Mouse (Mus musculus) left cerebral cortex, adult 11 months (tissue): ENCODE data around the gene Pcnx2.
A peak's percentile ranks its signal among the peaks of the same experiment; 100 is the strongest.

ENCODE experiments used
- DNase-seq: peaks from one replicate; pipeline ENCODE4 v3.0.0; 2022; ENCODE audit warnings: low spot score

Gene Pcnx2

DNA sequence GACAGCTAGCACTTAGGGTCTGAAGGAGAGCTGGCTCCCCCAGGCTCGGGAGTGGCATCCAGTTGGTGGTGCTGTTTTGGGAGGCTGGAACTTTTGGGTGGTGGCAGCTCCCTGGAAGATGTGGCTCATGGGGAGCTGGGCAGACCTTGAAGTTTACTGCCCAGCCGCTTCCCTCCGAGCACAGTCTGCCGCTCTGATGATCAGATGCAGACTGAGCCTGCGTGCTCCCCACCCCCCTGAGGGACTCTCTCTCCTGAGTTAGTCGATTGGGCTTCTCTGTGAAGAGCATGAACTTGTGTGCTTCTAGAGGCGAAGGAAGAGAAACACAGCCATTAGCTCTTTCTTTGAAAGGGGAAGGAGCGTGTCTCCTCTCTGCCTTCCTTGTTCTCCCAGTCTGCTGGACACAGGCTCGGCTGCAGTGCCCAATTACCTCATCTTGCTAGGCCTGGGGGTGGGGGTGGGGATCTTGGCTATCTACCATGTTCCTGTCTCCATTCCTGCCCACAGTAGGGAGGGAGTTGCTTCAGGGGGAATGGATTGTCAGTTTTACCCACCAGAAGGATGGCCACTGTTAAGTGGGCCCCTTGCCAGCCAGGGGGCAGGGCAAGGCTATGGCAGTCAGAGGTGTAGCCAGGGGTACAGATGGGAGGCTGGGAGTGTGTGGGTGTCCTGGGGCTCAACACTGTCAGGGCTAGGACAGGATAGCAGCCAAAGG, 141.6 kb downstream of the Pcnx2 start:
- no peak for DNase-seq

DNA sequence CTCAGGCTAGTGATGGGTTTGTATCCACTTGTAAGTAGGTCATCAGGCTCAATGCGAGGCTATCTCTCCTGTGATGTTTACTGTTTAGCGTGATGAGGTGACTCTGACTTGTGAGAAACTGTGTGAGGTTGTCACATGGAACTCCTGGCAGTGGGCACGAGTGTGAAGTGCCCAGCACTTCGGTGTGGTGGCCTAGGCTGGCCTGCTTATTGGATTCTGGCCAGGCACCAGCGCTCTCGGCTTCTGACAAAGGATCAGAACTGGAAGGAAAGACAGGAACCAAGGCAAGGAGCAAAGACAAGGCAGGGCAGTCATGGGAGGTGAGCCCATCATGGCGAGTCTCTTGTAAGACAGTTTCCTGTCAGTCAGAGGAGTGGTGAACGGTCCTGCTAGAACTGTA, 142.2 kb downstream of the Pcnx2 start:
- no peak for DNase-seq

DNA sequence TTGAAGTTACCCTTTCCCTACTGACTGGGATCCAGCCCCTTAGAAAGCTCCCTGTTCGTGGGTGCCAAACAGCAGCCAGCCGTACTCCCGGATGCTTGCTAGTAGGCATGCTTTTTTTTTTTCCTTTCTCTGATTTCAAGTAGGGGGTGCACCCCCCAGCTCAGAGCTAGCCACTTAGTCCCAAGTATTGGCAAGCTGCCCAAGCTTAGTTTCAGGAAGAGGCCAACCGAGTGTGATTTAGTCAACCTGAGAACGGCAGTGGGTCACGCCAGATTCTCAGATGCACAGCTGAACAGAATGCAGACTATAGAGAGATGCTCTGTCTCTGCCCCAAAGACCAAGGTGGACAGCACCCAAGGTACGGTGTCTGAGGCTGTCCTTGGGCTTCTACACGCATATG, 147.3 kb downstream of the Pcnx2 start:
- no peak for DNase-seq

DNA sequence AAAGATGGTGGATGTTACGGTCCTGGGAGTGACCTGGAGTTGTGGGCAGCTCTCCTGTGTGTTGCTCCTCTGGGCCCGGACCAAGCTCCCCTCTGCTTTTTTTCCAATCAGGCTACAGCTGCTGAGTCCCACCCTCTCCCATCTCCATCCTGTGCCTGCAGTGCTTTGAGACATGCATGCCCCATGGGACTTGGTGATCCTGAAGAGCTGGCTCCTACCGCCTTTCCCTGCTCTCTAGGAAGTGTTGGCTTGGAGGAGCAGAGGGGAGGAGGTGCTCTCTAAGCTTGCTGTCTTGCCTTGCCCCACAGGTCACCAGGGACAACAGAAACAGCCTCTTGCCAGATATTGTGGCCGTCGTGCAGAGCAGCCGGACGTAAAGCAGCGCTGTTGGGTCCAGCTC, 150.7 kb downstream of the Pcnx2 start:
- DNase-seq: no peak

DNA sequence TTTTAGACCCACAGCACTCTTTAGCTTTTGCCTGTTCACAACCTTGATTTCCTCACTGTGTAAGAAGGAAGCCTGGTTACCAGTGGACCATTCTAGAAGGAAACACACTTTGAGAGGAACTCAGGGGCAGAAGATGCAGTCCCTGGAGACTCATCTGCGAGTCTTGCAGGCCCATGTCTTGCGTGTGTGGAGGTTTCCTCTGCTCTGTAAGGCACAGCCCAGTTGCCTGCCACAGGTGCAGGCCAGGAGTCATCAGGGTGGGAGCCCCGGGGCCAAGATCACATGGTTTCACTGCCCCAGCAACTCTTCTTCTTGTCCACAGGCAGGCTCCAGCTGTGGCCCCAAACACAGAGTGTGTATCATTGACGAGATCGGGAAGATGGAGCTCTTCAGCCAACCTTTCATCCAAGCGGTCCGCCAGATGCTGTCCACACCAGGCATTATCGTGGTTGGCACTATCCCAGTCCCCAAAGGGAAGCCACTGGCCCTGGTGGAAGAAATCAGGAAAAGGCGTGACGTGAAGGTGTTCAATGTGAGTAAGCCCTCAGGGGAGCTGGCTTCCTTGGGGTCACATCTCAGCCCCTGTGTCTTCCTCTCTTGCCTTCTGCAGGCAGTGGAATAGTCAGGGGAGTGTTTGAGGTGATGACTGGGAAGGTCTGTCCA, 153.1 kb downstream of the Pcnx2 start:
- no peak for DNase-seq

DNA sequence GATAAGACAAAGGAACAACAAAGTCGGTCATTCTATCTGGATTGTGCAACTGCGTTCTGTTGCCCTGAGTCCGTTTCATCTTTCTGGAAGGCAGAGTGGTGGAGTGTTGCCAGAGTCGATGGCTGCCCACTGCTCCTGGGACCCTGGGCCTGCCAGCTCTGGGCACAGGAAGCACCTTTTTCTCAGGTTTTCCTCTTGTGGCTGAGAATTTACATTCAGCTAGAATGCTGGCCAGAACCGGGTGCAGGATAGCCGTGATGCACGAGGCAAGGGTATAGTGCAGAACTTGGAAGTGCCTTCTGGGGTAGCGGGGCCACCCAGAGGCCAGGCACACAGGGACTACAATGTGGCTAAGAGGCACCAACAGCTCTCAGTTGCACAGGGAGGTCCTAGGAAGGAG, 155.7 kb downstream of the Pcnx2 start:
- DNase-seq: no peak

DNA sequence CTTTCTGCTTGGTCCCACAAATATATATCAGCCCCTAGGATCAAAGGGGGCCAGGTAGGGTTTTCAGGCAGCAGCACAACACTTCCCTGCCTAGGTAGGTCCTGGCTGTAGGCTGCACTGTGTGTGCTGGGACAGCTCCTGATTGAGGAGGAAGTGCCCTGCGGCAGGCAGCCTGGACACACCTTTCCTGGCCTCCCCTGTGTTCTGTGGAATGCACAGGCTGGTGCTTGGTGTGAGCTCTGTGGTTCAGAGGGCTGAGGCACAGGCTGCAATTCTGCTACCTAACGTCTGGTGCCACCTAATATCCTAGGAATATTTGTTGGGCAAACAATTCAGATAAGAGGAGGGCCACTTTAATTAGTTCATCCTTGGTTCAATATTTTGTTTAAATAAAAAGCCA, 156.3 kb downstream of the Pcnx2 start:
- no peak for DNase-seq

DNA sequence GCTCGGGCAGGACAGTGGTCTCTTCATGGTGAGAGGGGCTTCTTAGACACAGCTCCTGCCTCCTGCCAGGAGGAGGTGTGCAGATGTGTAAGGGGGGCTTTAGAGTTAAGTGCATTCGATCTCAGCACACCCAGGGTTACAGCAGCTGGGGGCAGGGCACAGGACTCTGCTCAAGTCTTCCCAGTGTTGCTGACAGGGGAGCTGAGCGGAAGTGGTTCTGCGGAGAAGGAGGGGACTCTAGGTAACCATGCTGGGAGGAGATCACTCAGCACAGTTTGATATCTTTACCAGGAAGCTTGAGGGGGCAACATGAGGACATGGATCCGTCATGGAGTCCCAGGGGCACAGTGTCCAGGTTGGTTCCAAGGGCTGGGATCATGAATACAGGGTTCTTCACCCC, 156.7 kb downstream of the Pcnx2 start:
- no peak for DNase-seq

DNA sequence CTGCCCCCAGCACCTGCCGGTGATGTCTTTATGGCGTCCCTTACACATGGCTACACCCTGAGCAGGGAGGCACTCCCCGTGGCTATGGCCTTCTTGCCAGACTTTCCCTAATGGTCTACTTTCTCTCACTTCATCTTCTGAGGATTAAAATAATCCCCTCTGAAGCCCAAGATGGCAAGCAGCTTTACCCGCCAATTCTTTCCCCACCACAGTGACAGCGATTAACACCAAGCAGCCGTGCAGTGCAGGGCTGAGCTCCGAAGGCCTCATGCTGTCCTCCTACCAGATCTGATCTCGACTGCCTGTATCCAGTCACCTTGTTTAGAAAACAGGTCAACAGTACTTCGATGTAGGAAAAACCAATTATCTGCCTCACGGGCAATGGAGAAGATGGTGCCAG, 157.5 kb downstream of the Pcnx2 start:
- no peak for DNase-seq

DNA sequence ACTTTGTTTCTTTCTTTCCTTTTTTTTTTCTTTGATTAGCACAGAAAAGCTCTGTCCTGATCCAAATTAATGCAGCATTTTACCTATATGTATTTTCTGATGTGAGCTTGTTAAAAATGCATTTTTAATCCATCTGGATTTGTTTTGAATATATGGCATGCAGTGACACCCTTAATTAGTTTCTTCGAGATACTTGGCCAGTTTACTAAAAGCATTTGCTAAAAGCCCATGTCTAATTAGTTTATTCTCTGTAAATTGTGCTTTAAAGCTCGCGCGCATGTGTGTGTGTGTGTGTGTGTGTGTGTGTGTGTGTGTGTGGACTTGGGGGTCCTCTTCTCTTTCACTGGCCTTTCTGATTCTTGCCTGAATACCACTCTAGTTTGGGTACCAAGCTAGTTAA, 159.2 kb downstream of the Pcnx2 start:
- no peak for DNase-seq

DNA sequence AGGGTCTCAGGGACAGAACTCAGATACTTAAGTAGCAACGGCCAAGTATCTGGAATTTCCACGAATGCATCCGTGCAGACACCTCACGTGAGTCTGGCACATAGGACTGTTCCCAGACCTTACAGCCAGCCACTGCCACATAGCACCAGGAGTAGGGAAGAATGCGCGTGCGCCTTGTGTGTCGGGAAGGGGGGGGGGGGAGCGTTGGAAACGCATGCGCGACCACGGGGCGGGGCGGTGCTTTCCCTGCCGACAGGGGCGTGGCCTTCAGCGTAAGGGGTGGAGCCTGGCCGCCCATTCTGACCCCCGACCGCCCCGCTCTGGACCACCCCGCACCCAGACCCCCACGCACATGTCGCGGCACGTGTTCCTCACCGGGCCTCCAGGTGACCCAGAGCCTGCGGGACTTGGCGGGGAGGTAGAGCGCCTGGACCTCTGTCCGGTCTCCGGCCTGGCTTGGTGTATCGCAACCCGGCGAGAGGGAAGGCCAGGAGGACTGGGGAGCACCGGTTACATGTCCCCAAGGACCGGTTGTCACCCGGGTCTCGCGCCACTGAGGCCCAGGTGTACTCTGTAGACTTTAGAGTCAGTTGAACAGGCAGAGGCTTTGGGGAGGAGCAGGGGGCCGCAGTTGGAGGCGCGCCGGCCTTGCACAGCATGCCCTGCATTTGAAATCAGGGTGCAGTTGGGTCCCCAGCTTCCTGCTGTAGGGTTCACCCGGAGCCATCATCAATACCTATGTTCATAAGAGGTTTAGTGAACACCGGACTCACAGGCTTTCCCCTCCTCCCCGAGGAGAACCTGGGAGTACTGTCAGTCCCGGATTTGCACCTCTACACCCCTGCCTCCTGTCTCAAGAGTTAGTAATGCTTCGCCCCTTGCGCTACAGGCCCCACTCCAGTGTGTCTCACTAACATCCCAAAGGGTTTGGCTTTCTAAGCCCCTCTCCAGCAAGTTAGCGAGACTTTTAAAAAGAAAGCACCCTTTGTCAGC, 163.9 kb downstream of the Pcnx2 start:
- DNase-seq: peak; percentile 76

DNA sequence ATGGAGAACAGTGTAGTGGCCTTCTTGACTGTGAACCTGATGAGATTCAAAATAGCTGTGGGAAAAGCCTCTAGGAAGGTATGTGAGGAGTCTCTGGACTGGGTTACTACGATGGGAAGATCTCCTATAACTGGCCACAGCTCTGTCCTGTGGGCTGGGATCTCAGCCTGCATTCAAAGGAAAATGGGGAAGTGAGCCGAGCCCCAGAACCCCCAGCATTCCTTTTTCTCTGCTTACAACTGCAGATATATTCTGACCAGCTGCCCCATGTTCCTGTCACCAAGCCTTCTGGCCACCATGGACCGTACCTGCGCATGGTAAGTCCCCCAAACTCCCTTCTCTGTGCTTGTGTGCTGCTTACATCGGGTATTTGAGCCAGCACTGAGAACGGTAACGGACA, 168.4 kb downstream of the Pcnx2 start, which contains the start of gene Ntpcr:
Gene Ntpcr (plus strand): TSS at position 218 of the 400 bp plus-strand sequence.
- no peak for DNase-seq

DNA sequence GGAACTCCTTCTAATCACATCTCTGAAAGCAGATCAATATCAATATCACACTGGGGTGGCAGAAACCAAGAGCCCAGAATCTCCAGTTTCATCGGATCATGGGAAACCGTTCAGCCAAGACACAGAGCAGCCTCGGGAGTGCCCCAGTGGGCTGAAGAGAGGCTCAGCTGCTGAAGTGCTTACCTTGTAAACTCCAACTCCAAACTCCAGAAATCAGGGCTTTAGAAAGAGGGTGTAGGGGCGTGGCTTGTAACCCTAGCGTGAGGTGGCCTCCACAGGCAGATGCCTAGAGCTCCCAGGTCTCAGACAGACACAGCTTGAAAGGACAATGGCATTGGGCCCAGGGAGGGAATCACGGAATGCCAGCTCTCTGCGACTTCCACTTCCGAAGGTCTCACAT, 170.3 kb downstream of the Pcnx2 start:
- DNase-seq: no peak

DNA sequence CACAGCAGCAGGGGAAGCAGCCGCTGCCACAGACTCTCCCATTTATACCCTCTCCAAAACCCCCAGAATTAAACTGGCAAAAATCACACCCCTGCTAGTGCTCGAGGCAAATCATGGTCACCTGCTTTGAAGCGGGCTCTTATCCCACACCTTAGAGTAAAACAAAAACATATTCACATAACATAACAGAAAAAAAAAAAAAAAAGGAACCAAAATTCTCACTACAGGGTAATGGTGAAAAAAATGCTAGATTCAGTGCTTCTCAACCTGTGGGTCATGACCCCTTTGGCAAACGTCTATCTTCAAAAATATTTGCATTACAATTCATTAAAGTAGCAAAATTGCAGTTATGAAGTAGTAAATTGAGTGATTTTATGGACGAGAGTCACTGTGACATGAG, 171.1 kb downstream of the Pcnx2 start:
- DNase-seq: no peak

DNA sequence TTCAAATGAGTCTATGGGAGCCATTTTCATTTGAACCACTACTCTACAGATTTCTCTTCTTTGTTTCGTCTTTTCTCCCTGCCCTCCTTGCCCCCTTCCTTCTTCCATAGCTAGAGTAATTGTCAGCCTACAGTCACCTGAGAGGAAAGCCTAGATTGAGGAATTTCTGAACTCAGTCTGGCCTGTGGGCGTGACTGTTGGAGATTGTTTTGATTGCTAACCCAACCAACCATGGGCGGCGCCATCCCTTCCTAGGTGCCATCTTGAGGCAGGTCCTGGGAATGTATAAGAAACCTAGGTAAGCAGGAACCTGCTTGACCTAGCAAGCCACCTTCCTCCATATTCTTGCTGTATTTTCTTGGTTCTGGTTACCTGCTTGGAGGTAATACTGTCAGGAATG, 172.0 kb downstream of the Pcnx2 start:
- DNase-seq: no peak

DNA sequence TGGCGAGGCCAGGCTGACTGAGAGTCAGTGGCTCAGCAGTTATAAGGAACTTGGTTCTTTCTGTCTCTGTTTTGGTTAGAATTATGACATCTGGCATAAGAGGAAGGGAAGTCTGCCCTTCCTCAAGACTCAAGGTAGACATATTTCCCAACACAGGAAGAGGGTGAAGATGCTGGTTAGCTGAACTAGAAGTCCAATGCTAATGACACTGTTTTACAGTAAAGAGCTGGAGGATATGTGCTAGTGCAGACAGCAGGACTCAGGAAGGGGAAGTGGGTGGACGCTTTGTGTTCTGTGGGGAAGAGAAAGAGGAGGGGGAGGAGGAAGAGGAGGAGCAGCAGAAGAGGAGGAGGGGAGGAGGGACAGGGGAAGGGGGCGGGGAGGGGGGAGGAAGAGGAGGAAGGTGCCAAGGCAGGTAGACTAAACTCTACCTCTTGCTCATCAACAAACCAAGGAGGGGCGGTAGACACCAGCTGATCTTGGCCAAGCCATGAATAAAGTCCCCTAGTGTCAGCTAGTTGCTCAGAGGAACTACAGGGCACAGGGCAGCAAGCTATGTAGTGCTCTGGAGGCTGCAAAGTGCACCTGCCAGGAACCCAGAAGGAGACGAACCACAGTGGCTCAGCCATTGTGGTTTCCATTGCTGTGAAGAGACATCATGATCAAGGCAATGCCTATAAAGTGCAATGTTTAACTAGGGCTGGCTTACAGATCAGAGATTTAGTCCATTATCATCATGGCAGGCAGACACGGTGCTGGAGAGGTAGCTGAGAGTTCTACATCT, 172.9 kb downstream of the Pcnx2 start:
- no peak for DNase-seq

DNA sequence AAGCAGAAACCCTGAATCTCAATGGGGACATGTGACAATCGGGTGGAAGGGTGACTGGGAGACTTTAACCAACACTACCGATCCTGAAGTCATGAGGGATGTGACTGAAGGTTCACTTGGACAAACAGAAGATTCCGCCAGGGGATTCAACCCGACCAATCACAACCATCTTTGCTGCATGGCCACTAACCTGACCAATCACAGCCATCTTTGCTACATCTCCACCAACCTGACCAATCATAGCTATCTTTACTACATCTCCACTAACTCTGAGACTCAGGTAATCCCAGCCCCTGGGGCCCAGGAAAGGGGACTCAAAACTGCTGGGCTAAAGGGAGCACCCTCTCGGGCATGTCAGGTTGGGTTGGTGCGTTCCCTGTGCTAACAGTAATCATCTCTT, 174.7 kb downstream of the Pcnx2 start:
- DNase-seq: no peak

DNA sequence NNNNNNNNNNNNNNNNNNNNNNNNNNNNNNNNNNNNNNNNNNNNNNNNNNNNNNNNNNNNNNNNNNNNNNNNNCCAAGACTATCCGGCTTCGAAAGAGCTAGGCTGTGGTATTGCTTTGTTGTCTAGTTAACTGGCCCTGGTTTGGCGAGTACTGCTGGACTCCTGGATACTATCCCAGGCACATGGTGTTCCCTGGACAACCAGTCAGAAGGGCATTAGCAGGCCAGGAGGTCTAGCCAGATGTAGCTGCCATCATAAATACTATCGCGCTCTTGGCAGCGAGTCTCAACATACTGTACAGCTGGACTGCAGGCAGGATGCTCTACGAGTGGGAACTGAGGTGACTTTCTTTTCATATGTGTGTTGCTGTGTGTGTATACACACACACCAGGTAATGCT, 175.4 kb downstream of the Pcnx2 start:
- DNase-seq: no peak

DNA sequence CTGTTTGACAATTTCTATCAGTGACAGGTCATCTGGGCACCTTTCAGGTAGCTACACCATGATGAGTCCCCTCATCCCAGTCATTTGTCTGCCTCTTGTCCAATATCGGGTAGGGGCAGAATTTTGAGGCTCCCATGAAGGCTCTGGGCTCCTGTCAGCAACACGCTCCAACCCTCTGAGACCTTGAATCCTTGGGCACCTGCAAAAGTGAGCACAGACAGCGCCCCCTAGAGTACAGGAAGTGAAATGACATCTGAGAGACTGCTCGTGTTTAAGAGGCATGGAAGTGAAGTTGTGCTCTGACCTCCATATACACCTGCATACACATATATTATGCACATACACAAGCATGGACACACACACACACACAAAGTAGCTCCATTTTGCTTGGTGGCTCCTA, 179.2 kb downstream of the Pcnx2 start:
- DNase-seq: no peak

DNA sequence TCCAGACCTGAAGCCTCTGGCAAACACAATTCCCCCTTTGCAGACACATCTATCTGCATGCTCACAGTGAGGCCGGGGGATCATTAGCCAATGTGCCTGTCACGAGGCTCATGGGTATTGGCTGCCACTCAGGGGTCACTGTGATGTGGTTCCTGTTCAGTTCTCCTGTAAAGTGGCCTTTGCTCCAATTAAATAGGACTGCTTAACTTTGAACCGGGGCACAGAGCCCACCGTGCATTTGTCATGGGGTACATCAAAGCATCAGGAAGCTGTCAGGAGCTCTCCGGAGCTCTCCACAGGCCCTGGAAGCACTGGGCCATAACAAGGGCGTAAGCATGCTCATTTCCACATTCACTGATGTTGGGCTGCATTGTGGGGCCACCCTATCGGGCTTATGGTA, 181.5 kb downstream of the Pcnx2 start:
- DNase-seq: no peak

DNA sequence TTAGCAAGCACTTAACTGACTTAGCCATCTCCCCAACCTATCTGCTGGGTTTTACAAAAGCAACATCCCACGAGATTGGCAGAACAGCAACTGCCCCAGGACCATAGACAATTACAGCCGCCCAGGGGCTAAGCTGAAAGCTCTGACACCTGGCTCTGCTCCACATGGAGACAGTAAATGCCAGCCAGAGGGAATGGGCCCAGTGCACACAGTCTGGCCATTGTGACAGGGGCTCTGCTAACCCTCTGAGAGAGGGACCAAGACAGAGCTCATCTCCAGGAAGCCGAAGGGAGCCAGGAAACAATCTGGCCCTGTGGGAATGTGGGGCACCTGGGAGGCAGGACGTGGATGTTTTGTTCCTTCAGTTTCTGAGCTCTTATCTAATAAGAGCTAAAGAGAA, 181.9 kb downstream of the Pcnx2 start:
- DNase-seq: no peak

DNA sequence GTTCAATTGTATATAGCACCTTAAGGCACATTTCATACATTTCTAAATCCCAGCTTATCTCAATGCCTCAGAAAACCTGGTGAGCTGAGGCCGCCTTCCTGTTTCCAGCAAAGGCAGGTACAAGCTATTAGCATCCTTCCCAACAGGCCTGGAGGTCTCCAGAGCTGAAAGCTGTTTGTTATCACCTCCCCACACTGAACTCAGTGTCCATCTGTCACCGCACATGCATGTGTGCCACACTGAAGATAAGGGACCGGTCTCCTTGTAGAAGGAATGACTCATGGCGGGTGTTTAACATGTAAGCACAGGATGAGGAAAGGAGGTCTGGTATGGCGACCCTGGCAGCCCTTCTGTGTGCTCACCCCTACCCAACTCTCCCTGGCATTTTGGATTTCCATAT, 186.6 kb downstream of the Pcnx2 start:
- DNase-seq: no peak
